Mouse (Mus musculus) lung, adult 2 months (tissue): ENCODE measurements around the gene D430042O09Rik.

ENCODE experiments used
- CTCF ChIP-seq: fragments of 200-500 bp; IDR thresholded peaks from 2 replicates; pipeline ENCODE4 v1.5.1; 2011; ENCODE audit warnings: mild to moderate bottlenecking, low read length, control low read depth; ENCODE audit not compliant: insufficient read depth
- POLR2A ChIP-seq: fragments of 200-500 bp; IDR thresholded peaks from 2 replicates; pipeline ENCODE4 v1.6.1; 2011; ENCODE audit warnings: low read depth, mild to moderate bottlenecking, control low read depth, low read length, borderline replicate concordance; ENCODE audit errors: extremely low read depth

GRCm38 (mm10) chr7:125721033-125721432 is 13.3 kb downstream of the D430042O09Rik start:
- no peak for TF ChIP-seq CTCF
- no peak for TF ChIP-seq POLR2A
